Mouse (Mus musculus) c-Kit-positive CD71-negative TER-119-negative erythroid progenitor cells, embryonic 14.5 days (primary cell): ENCODE data around the gene Tom1l2.

Source experiments
- DNase-seq: peaks from one replicate; pipeline ENCODE4 v3.0.0-alpha.2; 2013; ENCODE audit warnings: low read depth

Gene Tom1l2

DNA sequence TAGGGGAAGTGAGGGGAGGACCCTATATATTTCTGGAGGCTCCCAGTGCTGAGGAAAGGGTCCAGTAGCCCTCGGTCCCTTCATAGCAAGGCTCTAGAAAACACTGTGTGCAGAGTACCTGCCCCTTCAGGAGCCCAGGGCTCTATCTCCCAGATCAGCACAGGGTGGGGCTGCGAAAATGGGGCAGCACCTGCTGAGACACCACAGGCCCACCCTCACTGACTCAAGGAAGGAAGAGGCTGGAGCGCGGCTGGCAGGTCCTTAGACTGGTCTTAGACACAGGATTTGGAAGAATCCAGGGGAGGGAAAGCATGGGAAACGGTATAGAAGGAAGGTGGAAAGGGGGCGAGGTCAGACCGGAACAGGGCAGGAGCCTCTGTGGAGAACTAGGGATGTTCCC is 122.2 kb downstream of the Tom1l2 start:
- no peak for DNase-seq

DNA sequence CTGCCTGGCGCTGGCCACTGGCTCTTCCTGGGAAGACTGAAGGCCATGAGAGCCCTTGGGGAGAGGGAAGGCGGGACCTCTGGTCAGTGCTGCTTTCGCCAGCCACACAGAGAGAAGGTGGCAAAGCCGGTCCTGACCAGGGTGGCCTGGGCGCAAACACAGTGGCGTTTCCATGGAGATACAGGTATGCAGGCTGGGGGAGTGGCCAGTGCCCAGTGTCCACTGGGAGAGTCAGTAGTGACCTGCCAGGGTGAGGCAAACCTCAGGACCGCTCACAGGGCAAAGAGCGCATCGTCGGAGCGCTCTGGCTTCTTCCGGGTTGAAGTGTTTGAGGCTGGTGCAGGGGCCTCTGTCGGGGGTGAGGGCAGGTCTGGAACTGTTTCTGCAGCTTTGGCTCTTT is 122.9 kb downstream of the Tom1l2 start:
- DNase-seq = no peak

- no peak for DNase-seq
These were observed 124.2 kb downstream of the Tom1l2 start for GRCm38 (mm10) chr11:60228525-60228924.

- no peak for DNase-seq
These were observed 126.8 kb downstream of the Tom1l2 start for GRCm38 (mm10) chr11:60225874-60226273.

DNA sequence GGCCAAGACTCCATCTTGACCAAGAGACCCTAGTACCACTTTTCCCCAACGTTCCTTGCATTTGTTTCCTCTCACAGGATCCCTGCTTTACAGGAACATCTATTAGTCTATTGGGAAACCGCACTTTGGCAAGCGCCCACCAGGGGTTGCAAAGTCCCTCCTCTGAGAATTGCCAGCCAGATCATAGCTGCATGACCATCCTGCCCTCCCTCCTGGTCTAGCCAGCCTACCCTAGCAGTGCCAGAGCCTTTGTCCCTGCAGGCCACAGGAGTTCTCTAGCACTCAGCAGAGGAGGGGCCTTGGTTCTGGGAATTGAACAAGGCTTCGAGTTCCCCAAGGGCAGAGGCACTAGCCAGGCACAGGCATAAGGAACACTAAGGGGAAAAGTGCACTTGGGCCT is 128.0 kb downstream of the Tom1l2 start:
- DNase-seq = no peak

GRCm38 (mm10) chr11:60222469-60223236 is 130.1 kb downstream of the Tom1l2 start, which contains the start of gene Srebf1:
Gene Srebf1, minus strand, starts transcription at chr11:60222581.
- DNase-seq = peak; percentile 77

DNA sequence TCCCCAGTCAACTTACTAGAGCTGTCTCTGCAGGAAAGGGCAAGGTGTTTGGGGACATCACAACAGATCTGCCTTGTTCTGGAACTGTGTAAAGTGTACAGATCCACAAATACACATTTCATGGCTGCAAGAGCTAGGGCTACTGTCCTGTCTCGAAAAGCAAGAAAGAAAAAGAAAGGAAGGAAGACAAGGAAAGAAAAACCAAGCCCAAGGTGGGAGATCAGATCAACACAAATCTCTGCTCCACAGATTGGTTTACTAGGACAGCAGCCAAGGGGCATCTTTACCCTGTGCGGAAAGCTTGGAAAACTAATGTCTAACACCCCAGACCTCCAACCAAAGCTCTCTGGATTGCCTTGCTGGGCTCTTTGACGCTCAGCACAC is 130.6 kb downstream of the Tom1l2 start:
- no peak for DNase-seq

GRCm38 (mm10) chr11:60221425-60221824 is 131.3 kb downstream of the Tom1l2 start:
- DNase-seq = no peak

- peak; percentile 85 for DNase-seq
These were observed 132.4 kb downstream of the Tom1l2 start for GRCm38 (mm10) chr11:60220291-60220804.

DNA sequence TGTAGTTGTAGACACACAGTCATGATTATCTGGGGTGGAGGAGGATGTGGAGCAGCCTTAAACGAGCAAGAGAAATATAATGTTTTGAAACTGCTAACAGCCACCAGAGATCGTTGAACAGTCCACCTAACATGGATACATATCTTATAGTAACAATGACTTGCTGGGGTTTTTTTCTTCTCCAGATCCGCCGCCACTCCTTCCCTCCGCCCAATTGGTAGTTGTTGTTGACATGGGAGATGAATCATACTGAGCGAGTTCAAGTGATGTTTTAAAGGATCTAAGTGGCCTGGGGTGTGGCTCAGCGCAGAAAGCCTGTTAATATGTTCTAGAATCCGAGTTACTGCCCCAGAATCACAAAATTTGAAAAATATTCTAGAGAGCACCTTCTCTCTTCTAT is 133.1 kb downstream of the Tom1l2 start:
- DNase-seq = no peak

DNA sequence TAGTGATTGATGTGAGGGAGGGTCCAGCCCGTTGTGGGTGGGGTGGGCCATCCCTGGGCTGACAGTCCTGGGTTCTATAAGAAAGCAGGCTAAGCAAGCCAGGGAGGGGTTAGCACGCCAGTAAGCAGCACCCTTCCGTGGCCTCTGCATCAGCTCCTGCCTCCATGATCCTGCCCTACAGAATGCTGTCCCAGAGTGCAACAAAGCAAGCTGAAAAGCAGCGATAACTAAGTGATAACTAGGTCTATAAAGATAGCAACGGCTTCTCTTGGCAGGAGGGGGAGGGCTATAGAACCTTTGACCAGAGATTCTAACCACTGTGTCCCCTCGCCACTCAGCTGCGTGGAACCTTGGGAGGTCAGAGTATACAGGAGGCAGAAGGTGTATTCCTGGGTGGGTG is 135.2 kb downstream of the Tom1l2 start:
- no peak for DNase-seq

DNA sequence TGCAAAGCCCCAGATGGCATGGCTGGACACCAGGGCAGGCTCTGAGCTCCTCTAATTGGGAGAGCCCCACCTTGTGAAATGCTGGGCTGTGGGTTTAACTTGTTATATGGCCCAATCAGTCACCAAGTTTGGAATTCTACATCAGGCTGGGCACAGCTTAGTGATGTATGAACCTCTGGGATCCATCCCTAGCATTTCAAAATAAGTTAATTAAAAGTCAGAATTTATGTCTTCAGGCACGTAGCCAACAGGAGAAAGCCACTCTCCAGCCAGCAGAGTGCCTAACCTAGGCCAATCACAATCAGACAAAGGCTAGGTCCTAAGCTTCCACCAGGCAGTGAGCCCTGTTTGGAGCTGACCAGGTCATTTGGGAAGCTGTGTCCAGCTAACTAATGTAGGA is 136.0 kb downstream of the Tom1l2 start:
- DNase-seq = no peak

GRCm38 (mm10) chr11:60213266-60213665 is 139.4 kb downstream of the Tom1l2 start:
- no peak for DNase-seq

DNA sequence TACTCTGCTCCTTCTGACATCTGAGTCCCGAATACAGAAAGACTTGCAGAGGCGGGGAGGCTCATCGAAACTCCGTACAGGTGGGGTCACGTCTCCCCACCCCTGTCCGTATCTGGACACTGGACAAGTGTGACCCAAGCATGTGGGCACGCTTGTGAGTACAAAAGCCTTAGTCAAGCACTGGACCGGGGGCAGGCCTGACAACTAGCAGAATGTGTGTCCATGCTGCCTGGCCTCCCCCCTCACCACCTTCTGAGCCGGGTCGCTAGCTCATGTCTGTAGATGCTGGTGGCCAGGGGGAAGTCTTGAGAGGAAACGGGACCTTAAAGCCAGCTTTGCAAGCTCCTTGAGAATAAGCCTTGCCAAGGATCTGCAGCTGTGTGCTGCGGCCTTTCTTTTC is 140.9 kb downstream of the Tom1l2 start:
- no peak for DNase-seq

DNA sequence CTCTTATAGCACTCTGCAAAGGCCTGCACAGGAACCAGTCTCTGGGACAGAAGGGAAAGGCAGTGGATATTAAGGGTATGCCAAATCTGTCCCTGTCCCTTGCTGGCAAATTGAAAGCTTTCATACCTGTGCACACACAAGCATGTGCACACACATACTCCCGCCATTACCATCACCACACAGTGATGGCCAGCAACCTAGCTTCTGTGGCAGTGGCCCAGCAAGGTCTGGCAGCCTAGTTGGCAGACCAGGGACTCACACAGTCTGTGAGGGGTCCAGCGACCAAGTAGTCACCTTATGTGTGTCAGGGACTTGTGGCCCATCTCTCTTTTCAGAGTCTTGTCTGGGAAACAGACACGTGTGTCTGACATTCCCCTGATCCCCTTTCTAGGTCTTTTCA is 141.6 kb downstream of the Tom1l2 start:
- DNase-seq = no peak

- peak; percentile 94 for DNase-seq
These were observed 142.4 kb downstream of the Tom1l2 start for GRCm38 (mm10) chr11:60210305-60210724.

DNA sequence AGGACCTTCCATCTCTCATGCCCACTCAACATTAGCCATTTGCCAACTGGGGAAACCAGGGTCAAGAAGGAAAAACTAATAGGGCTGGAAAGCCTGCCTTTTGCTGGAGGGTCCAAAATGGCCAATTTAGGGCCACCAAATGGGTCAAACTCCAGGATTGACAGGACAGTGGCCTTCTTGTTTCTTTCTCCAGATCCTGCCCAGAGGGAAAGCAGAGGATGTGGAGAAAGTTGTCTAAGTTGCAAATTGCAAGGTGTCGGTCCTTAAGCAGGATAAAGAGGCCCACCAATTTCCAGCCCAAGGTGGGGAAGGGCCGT is 142.8 kb downstream of the Tom1l2 start:
- DNase-seq = no peak

DNA sequence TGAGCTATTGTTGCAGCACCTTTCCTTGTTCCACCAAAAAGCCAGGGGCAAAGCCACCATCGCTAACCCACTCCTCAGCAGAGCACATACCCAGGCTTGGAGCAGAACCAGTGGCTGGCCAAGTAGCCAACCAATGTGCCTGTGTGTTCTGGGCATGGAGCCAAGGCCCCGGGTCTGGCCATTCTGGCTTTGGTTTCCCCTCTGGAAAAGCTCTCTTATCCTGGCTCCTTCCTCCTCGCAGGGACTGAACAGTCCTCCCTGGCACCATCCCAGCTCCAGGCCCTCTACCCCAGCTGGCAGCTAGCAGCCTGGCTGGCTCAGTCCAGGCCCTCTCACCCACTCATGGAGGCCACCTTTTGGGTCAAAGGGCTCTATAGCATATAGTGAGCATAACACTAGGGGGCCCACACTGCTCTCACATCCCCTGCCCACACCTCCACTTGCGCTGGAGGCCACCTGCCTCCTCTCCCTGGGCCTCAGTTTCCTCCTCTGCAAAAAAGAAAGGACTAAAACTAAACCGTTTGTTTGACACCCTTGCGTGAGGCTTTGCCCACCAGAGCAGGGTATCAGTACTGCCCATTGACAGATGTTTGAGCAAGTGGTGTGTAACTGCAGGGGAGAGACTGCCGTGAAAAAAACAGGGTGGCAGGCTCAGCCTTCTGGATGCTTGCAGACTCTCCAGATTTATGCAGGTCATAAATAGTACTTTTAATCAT is 143.3 kb downstream of the Tom1l2 start:
- DNase-seq = no peak

- no peak for DNase-seq
These were observed 144.0 kb downstream of the Tom1l2 start for GRCm38 (mm10) chr11:60208712-60209111.

DNA sequence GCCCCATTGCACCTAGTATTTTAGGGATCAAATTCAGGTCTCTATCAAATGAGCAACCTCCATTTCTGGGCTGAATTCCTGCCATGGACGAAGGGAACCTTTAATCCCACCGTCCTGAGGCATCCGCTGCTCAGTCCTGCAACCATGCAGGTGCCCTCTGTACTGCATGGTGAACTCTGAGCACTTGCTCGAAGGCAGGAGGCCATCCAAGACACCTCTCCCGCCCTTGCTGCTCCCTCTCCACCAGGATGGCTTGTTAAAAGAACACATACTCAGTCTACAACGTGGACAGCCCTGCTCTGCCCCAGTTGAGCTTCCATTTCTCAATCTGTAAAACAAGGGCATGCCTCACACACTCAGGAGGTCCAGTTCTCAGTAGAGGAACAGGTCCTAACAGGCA is 144.5 kb downstream of the Tom1l2 start:
- DNase-seq = no peak

DNA sequence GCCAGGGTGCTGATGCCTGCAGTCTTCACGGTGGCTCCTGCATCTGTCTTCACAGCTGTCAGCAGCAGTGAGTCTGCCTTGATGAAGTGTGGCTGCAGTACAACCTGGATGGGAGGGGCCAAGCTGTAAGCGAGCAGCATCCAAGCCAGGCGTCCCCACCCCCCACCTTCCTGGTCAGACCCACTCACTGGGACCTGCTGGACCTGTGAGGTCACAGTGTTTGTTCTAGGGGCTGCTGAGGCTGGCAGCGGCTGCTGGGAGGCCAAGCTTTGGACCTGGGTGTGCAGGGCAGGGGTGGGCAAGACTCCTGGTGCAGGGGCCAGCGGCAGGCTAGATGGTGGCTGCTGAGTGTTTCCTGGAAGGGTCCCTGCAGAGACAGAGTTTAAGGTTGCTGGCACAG is 146.5 kb downstream of the Tom1l2 start:
- no peak for DNase-seq

DNA sequence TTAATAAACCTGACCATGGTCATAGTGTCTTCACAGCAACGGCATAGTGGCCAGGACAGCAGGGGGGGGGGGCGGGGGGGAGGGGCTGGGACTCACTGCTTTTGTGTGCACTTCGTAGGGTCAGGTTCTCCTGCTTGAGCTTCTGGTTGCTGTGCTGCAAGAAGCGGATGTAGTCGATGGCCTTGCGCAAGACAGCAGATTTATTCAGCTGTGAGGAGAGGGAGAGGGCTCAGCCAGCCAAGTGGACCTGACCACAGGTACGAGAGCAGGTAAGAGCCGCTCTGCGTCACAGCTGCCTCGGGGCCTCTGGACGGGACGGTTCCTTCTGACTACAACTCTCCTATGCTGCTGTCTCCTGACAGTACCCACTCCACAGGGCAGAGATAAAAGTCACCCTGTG is 147.7 kb downstream of the Tom1l2 start:
- DNase-seq = no peak
